Comparison of ENCODE assay signal across 31 mouse cellular contexts in the genomic region with DNA sequence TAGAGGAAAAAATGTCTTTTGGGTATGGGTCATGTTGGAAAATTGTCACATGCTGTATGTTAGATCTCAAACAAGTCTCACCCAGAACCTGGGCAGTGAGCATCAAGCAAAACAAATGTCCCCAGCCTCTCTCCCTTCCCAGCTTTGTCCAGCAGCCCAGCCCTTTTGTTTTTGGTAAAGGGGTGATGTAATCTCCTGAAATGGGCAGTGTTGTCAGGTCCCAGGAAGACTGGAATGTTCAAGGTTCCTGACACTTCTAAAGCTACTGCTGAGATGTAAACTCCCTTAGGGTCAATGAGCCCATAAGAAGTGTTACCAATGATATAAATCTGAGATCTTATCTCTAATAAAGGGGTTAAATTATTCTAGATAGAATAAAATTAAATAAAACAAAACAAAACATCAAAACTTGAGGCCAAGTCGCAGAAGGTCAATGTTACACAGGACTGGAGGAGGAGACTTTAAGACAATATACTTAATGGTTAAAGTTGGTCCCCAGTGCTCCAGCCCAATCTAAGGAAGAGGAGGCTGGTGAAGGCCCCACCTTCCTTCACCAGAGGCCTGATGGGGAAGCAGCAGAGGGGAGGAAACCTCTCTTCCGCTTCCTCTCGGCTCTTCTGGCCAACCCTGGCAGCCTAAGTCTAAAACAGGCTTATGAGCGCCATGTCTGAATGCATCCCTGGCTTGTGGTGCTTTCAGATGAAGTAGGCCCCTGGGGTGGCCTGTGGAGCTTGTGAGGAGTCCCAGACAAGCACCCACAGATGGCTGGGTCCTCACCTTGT.
DNase-seq lines count a peak whose midpoint lies in the region; TF ChIP-seq lines count a peak whose summit lies in the region.
"Had no signal": no experiment of that assay in that cellular context is flagged by ENCODE, and none has a peak within 500 bp of the region (broad histone marks: within the 10 kb centered on the region; RNA-seq: fewer than 3 reads in every experiment).

No protein-coding gene starts in this region.

- no peaks in the 10 kb centered on the region for H3K9me3 ChIP-seq in heart, embryonic 10.5 days
- H3K9me3 ChIP-seq: forebrain, embryonic 12.5 days; hindbrain, embryonic 12.5 days; intestine, embryonic 15.5 days; limb, embryonic 10.5 days; limb, embryonic 15.5 days; liver, embryonic 13.5 days; midbrain, embryonic 12.5 days had no signal

- no peak overlapping the region for H3K4me3 ChIP-seq in heart, embryonic 10.5 days
- no peak overlapping the region for H3K4me3 ChIP-seq in heart, adult 2 months
- no peak overlapping the region for H3K4me3 ChIP-seq in embryonic fibroblast, embryonic 13.5 days (ENCODE audit: insufficient read depth, low read length)
- H3K4me3 ChIP-seq: forebrain, embryonic 12.5 days; hindbrain, embryonic 12.5 days; intestine, embryonic 15.5 days; limb, embryonic 10.5 days; limb, embryonic 15.5 days; liver, embryonic 13.5 days; midbrain, embryonic 12.5 days had no signal

- TF ChIP-seq EP300 in heart, adult 2 months (IDR thresholded peaks at IDR 0.05; ENCODE audit: insufficient read depth, low read depth, low read length), result no peak

- H3K27ac ChIP-seq in heart, embryonic 10.5 days, result 0 out of 2 replicates have a peak overlapping the region, but pooled peaks have one; percentile 23
- H3K27ac ChIP-seq in heart, adult 2 months, result no peak overlapping the region
- peak overlapping the region; percentile 77 for H3K27ac ChIP-seq in embryonic fibroblast, embryonic 13.5 days (ENCODE audit: insufficient read depth, low read length)
- H3K27ac ChIP-seq: forebrain, embryonic 12.5 days; hindbrain, embryonic 12.5 days; hindbrain, postnatal 0 days; intestine, embryonic 15.5 days; kidney, postnatal 0 days; limb, embryonic 10.5 days; limb, embryonic 15.5 days; liver, embryonic 13.5 days; midbrain, embryonic 12.5 days had no signal

- H3K4me1 ChIP-seq in heart, embryonic 10.5 days, result peaks cover 9% of the 10 kb centered on the region; the same call in 1 of the 2 replicates
- peaks cover 4% of the 10 kb centered on the region for H3K4me1 ChIP-seq in heart, adult 2 months (ENCODE audit: control insufficient read depth, insufficient read depth, low read length)
- no peaks in the 10 kb centered on the region for H3K4me1 ChIP-seq in embryonic fibroblast, embryonic 13.5 days (ENCODE audit: control insufficient read depth, insufficient read depth, low read length)
- H3K4me1 ChIP-seq: hindbrain, embryonic 12.5 days; intestine, embryonic 15.5 days; limb, embryonic 10.5 days; limb, embryonic 15.5 days; liver, embryonic 13.5 days; midbrain, embryonic 12.5 days had no signal

- 87% methylated on average over 4 of the region's 4 CpGs for WGBS in heart, embryonic 10.5 days
- WGBS in heart, adult 2 months, result 59% methylated on average over 4 of the region's 4 CpGs

- TF ChIP-seq POLR2A in heart, adult 2 months (IDR thresholded peaks at IDR 0.05; ENCODE audit: insufficient read depth, low read depth, low read length), result no peak
- TF ChIP-seq POLR2A in embryonic fibroblast, embryonic 13.5 days (IDR thresholded peaks at IDR 0.05; ENCODE audit: low read depth, low read length), result no peak

- intact Hi-C loops in heart, adult 2 months (cut with DNase I), result no loop called here

- H3K9ac ChIP-seq in heart, adult 2 months (ENCODE audit: low read depth, low read length), result no peak overlapping the region
- H3K9ac ChIP-seq: forebrain, embryonic 12.5 days; forebrain, postnatal 0 days; hindbrain, embryonic 12.5 days; intestine, embryonic 15.5 days; limb, embryonic 15.5 days; liver, embryonic 13.5 days; midbrain, embryonic 12.5 days had no signal

- peaks cover 19% of the 10 kb centered on the region for H3K36me3 ChIP-seq in heart, embryonic 10.5 days
- H3K36me3 ChIP-seq in heart, adult 2 months (ENCODE audit: control insufficient read depth, insufficient read depth, low read length), result peaks cover 3% of the 10 kb centered on the region; the same call in 1 of the 2 replicates

- TF ChIP-seq CTCF in heart, adult 2 months (IDR thresholded peaks at IDR 0.05), result no peak
- no peak for TF ChIP-seq CTCF in embryonic fibroblast, embryonic 13.5 days (IDR thresholded peaks at IDR 0.05; ENCODE audit: borderline replicate concordance, insufficient read depth, low read length)

- H3K27me3 ChIP-seq in heart, embryonic 10.5 days (ENCODE audit: insufficient read depth, poor library complexity, severe bottlenecking), result no peaks in the 10 kb centered on the region
- H3K27me3 ChIP-seq in heart, adult 2 months (ENCODE audit: control insufficient read depth, insufficient read depth, low read length), result no peaks in the 10 kb centered on the region
- H3K27me3 ChIP-seq: forebrain, embryonic 12.5 days; hindbrain, embryonic 12.5 days; intestine, embryonic 15.5 days; limb, embryonic 15.5 days; liver, embryonic 13.5 days; midbrain, embryonic 12.5 days; Patski had no signal

- H3K79me2 ChIP-seq in heart, adult 2 months (replicated peaks; ENCODE audit: control insufficient read depth, insufficient read depth, low read length), result no peaks in the 10 kb centered on the region

- no peak for DNase-seq in heart, embryonic 10.5 days (ENCODE audit: low spot score)
- DNase-seq in heart, adult 2 months, result no peak
- DNase-seq in 3T3-L1 (ENCODE audit: low read depth, low spot score) (peak; percentile 65), MN1 (ENCODE audit: low spot score) (peak; percentile 75)
- no peak for DNase-seq in urinary bladder, postnatal 25 days (ENCODE audit: low spot score)
- DNase-seq in testis, postnatal 14 days (ENCODE audit: low spot score), result no peak
- DNase-seq in spleen, adult 12 weeks (ENCODE audit: low spot score), result no peak
- DNase-seq: adrenal gland, postnatal 25 days; cerebellum, adult 11-12 months; cerebellum, adult 9-11 months; forebrain, postnatal 0 days; heart, postnatal 36 days; kidney, adult 2 months; layer of hippocampus, postnatal 36 days; liver, embryonic 13.5 days; lung, adult 18-20 months; lung, postnatal 10 days; retina, postnatal 1 day; right cerebral cortex, postnatal 14 days; thymus, adult 18-20 months; thymus, postnatal 25 days had no signal

Comparison
In these comparisons a context has a peak if more than half of its experiments do, and no peak if none do; other contexts are left out.
1. DNase-seq: peak in 3T3-L1 (single experiment) and MN1 (single experiment); none in heart, embryonic 10.5 days (single experiment), heart, adult 2 months (0 of 2), urinary bladder, postnatal 25 days (single experiment), testis, postnatal 14 days (single experiment) and spleen, adult 12 weeks (single experiment).